Mouse (Mus musculus) bone marrow, adult 2 months (tissue): Measurements from ENCODE around the gene Smagp.

Experiments used
- CTCF ChIP-seq: fragments of 200-500 bp; IDR thresholded peaks from 2 replicates; pipeline ENCODE4 v1.5.1; 2011; ENCODE audit warnings: low read length, control low read depth; ENCODE audit not compliant: control insufficient read depth, insufficient read depth
- POLR2A ChIP-seq: fragments of 200-500 bp; IDR thresholded peaks from 2 replicates; pipeline ENCODE4 v1.6.1; 2011; ENCODE audit warnings: low read depth, mild to moderate bottlenecking, control low read depth, low read length, borderline replicate concordance; ENCODE audit not compliant: control insufficient read depth

GRCm38 (mm10) chr15:100631454-100632170, 5.1 kb downstream of the Smagp start:
- TF ChIP-seq CTCF, result no peak
- no peak for TF ChIP-seq POLR2A
